Mouse (Mus musculus): ENCODE measurements around the gene Mbtd1.

The Mbtd1 gene

GRCm38 (mm10) chr11:93987625-93988327 is 102.1 kb downstream of the Mbtd1 start:
- DNase-seq (ENCODE audit: low spot score) = no peak

GRCm38 (mm10) chr11:93988328-93989062 is 102.8 kb downstream of the Mbtd1 start:
- DNase-seq (ENCODE audit: low spot score) = no peak

- DNase-seq (ENCODE audit: low spot score) = no peak
Measured at GRCm38 (mm10) chr11:93994531-93994930, 108.9 kb downstream of the Mbtd1 start.

- DNase-seq (ENCODE audit: low spot score) = peak; percentile 90
Measured at GRCm38 (mm10) chr11:93995111-93995719, 109.6 kb downstream of the Mbtd1 start.

- peak; percentile 96 for DNase-seq (ENCODE audit: low spot score)
Measured at GRCm38 (mm10) chr11:93995720-93996305, 110.2 kb downstream of the Mbtd1 start, which contains the start of gene Spag9. Gene Spag9, plus strand, starts transcription at chr11:93996091.
